Comparison of ENCODE assay signal across 29 mouse cellular contexts in the genomic region with DNA sequence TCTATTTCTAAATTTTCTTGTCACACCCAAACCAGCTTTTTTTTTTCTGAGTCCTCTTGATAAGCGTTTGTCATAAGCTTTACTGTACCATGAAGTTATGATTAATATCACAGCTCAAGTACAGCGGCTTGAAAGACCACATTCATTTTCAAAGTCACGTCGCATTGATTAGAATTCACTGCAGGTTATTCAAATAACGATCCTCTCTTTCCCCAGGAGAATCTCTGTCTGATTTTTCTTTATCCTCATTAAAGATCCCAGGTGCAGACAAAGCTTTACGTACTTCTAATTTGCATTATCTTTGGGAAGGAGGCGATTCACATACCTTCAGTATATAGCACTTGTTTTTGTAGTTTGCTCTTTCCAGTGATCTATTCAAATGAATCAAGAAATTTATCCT.
DNase-seq lines count a peak whose midpoint lies in the region; ATAC-seq and TF ChIP-seq lines count a peak whose summit lies in the region.
"Had no signal": no experiment of that assay in that cellular context is flagged by ENCODE, and none has a peak within 500 bp of the region (broad histone marks: within the 10 kb centered on the region; RNA-seq: fewer than 3 reads in every experiment).

No protein-coding gene starts in this region.

- H3K4me1 ChIP-seq in forebrain, embryonic 15.5 days = peaks cover 2% of the 10 kb centered on the region; the same call in 1 of the 2 replicates
- H3K4me1 ChIP-seq in forebrain, postnatal 0 days (ENCODE audit: insufficient read depth) = no peaks in the 10 kb centered on the region
- 0 out of 2 replicates have a peak, but pooled peaks cover 2% of the 10 kb centered on the region for H3K4me1 ChIP-seq in midbrain, embryonic 12.5 days
- H3K4me1 ChIP-seq in midbrain, embryonic 11.5 days (ENCODE audit: control insufficient read depth, insufficient read depth, low read length) = no peaks in the 10 kb centered on the region
- H3K4me1 ChIP-seq in midbrain, embryonic 15.5 days = peaks cover 4% of the 10 kb centered on the region; the same call in 1 of the 2 replicates
- 0 out of 2 replicates have a peak, but pooled peaks cover 2% of the 10 kb centered on the region for H3K4me1 ChIP-seq in neural tube, embryonic 15.5 days
- H3K4me1 ChIP-seq: embryonic facial prominence, embryonic 15.5 days; heart, embryonic 10.5 days; heart, embryonic 15.5 days; neural tube, embryonic 12.5 days had no signal

- no peak for ATAC-seq in forebrain, embryonic 15.5 days (replicated peaks)
- ATAC-seq in forebrain, postnatal 0 days = no peak
- no peak for ATAC-seq in midbrain, embryonic 12.5 days (ENCODE audit: low FRiP score, low read depth)
- ATAC-seq in midbrain, embryonic 11.5 days (ENCODE audit: low FRiP score) = no peak
- ATAC-seq in midbrain, embryonic 15.5 days (replicated peaks) = no peak
- ATAC-seq in neural tube, embryonic 15.5 days (ENCODE audit: low FRiP score) = no peak
- ATAC-seq: CD4-positive, CD25-positive, alpha-beta regulatory T cell, adult 4 months had no signal

- no peaks in the 10 kb centered on the region for H3K36me3 ChIP-seq in forebrain, embryonic 15.5 days
- H3K36me3 ChIP-seq in forebrain, postnatal 0 days (ENCODE audit: insufficient read depth) = no peaks in the 10 kb centered on the region
- H3K36me3 ChIP-seq in midbrain, embryonic 12.5 days = no peaks in the 10 kb centered on the region
- no peaks in the 10 kb centered on the region for H3K36me3 ChIP-seq in midbrain, embryonic 11.5 days (ENCODE audit: control insufficient read depth, insufficient read depth, low read length)
- H3K36me3 ChIP-seq in midbrain, embryonic 15.5 days (replicated peaks) = no peaks in the 10 kb centered on the region
- H3K36me3 ChIP-seq in neural tube, embryonic 15.5 days = no peaks in the 10 kb centered on the region
- H3K36me3 ChIP-seq: embryonic facial prominence, embryonic 10.5 days; embryonic facial prominence, embryonic 15.5 days; heart, embryonic 10.5 days; heart, embryonic 15.5 days; neural tube, embryonic 12.5 days had no signal

- H3K4me2 ChIP-seq in forebrain, embryonic 15.5 days (replicated peaks) = no peak overlapping the region
- no peak overlapping the region for H3K4me2 ChIP-seq in forebrain, postnatal 0 days (ENCODE audit: low read depth)
- no peak overlapping the region for H3K4me2 ChIP-seq in midbrain, embryonic 12.5 days (replicated peaks)
- no peak overlapping the region for H3K4me2 ChIP-seq in midbrain, embryonic 11.5 days
- H3K4me2 ChIP-seq in midbrain, embryonic 15.5 days = no peak overlapping the region
- H3K4me2 ChIP-seq in neural tube, embryonic 15.5 days = peak overlapping the region; percentile 17
- H3K4me2 ChIP-seq: embryonic facial prominence, embryonic 15.5 days; heart, embryonic 15.5 days; neural tube, embryonic 12.5 days had no signal

- TF ChIP-seq CTCF in forebrain, postnatal 0 days (IDR thresholded peaks at IDR 0.05; ENCODE audit: low read depth) = no peak

- H3K27me3 ChIP-seq in forebrain, embryonic 15.5 days = no peaks in the 10 kb centered on the region
- no peaks in the 10 kb centered on the region for H3K27me3 ChIP-seq in forebrain, postnatal 0 days (ENCODE audit: insufficient read depth, low read length)
- H3K27me3 ChIP-seq in midbrain, embryonic 12.5 days = no peaks in the 10 kb centered on the region
- no peaks in the 10 kb centered on the region for H3K27me3 ChIP-seq in midbrain, embryonic 11.5 days (ENCODE audit: control insufficient read depth, insufficient read depth, low read length)
- no peaks in the 10 kb centered on the region for H3K27me3 ChIP-seq in midbrain, embryonic 15.5 days (replicated peaks)
- H3K27me3 ChIP-seq in neural tube, embryonic 15.5 days (replicated peaks) = no peaks in the 10 kb centered on the region
- H3K27me3 ChIP-seq: embryonic facial prominence, embryonic 15.5 days; heart, embryonic 15.5 days; neural tube, embryonic 12.5 days had no signal

- no peak overlapping the region for H3K9ac ChIP-seq in forebrain, embryonic 15.5 days (replicated peaks)
- H3K9ac ChIP-seq in forebrain, postnatal 0 days = no peak overlapping the region
- H3K9ac ChIP-seq in midbrain, embryonic 12.5 days (replicated peaks) = no peak overlapping the region
- H3K9ac ChIP-seq in midbrain, embryonic 11.5 days (ENCODE audit: low read length) = no peak overlapping the region
- H3K9ac ChIP-seq in midbrain, embryonic 15.5 days = no peak overlapping the region
- no peak overlapping the region for H3K9ac ChIP-seq in neural tube, embryonic 15.5 days (replicated peaks)
- H3K9ac ChIP-seq: embryonic facial prominence, embryonic 15.5 days; heart, embryonic 15.5 days; liver, embryonic 14.5 days; neural tube, embryonic 12.5 days had no signal

- WGBS in forebrain, embryonic 15.5 days = 38% methylated on average over 7 of the region's 7 CpGs
- WGBS in forebrain, postnatal 0 days = 39% methylated on average over 7 of the region's 7 CpGs
- 61% methylated on average over 7 of the region's 7 CpGs for WGBS in midbrain, embryonic 12.5 days
- 73% methylated on average over 7 of the region's 7 CpGs for WGBS in midbrain, embryonic 11.5 days
- 32% methylated on average over 7 of the region's 7 CpGs for WGBS in midbrain, embryonic 15.5 days
- 32% methylated on average over 7 of the region's 7 CpGs for WGBS in neural tube, embryonic 15.5 days

- no peak for DNase-seq in forebrain, postnatal 0 days
- DNase-seq in midbrain, embryonic 11.5 days (ENCODE audit: low spot score, missing footprints) = no peak
- no peak for DNase-seq in adrenal gland, adult (ENCODE audit: inconsistent age in 2 of 2, low spot score in 1 of 2)
- DNase-seq: adrenal gland, postnatal 25 days; cerebellum, adult 18-20 months; cerebellum, postnatal 10 days; gastrocnemius, postnatal 25 days; heart, adult 11 months; kidney, adult 11 months; kidney, postnatal 14 days; layer of hippocampus, adult 9-11 months; liver; lung, adult 2 months; lung, postnatal 10 days; right cerebral cortex, adult 18-20 months; spleen, adult 18-20 months; thymus, postnatal 14 days had no signal

- H3K27ac ChIP-seq in forebrain, embryonic 15.5 days (replicated peaks) = 0 out of 2 replicates have a peak overlapping the region, but pooled peaks have one; percentile 29
- H3K27ac ChIP-seq in forebrain, postnatal 0 days (ENCODE audit: low read depth, low read length) = no peak overlapping the region
- peak overlapping the region; percentile 66; the same call in 1 of the 2 replicates for H3K27ac ChIP-seq in midbrain, embryonic 12.5 days (replicated peaks)
- no peak overlapping the region for H3K27ac ChIP-seq in midbrain, embryonic 11.5 days (ENCODE audit: low read depth, low read length)
- peak overlapping the region; percentile 52; the same call in 1 of the 2 replicates for H3K27ac ChIP-seq in midbrain, embryonic 15.5 days
- 0 out of 2 replicates have a peak overlapping the region, but pooled peaks have one; percentile 60 for H3K27ac ChIP-seq in neural tube, embryonic 15.5 days (replicated peaks)
- H3K27ac ChIP-seq: embryonic facial prominence, embryonic 10.5 days; embryonic facial prominence, embryonic 15.5 days; heart, embryonic 10.5 days; heart, embryonic 15.5 days; liver, embryonic 14.5 days; macrophage; neural tube, embryonic 12.5 days had no signal

- H3K9me3 ChIP-seq in forebrain, embryonic 15.5 days = no peaks in the 10 kb centered on the region
- H3K9me3 ChIP-seq in forebrain, postnatal 0 days (ENCODE audit: low read length) = no peaks in the 10 kb centered on the region
- no peaks in the 10 kb centered on the region for H3K9me3 ChIP-seq in midbrain, embryonic 12.5 days
- H3K9me3 ChIP-seq in midbrain, embryonic 11.5 days (ENCODE audit: control insufficient read depth, low read length) = no peaks in the 10 kb centered on the region
- no peaks in the 10 kb centered on the region for H3K9me3 ChIP-seq in midbrain, embryonic 15.5 days
- no peaks in the 10 kb centered on the region for H3K9me3 ChIP-seq in neural tube, embryonic 15.5 days (replicated peaks)
- H3K9me3 ChIP-seq: embryonic facial prominence, embryonic 10.5 days; embryonic facial prominence, embryonic 15.5 days; heart, embryonic 10.5 days; heart, embryonic 15.5 days; neural tube, embryonic 12.5 days had no signal

- no peak overlapping the region for H3K4me3 ChIP-seq in forebrain, embryonic 15.5 days
- no peak overlapping the region for H3K4me3 ChIP-seq in forebrain, postnatal 0 days (ENCODE audit: low read depth, low read length)
- no peak overlapping the region for H3K4me3 ChIP-seq in midbrain, embryonic 12.5 days
- no peak overlapping the region for H3K4me3 ChIP-seq in midbrain, embryonic 11.5 days (ENCODE audit: low read depth, low read length)
- H3K4me3 ChIP-seq in midbrain, embryonic 15.5 days = no peak overlapping the region
- no peak overlapping the region for H3K4me3 ChIP-seq in neural tube, embryonic 15.5 days (replicated peaks)
- H3K4me3 ChIP-seq: embryonic facial prominence, embryonic 10.5 days; embryonic facial prominence, embryonic 15.5 days; heart, embryonic 10.5 days; heart, embryonic 15.5 days; neural tube, embryonic 12.5 days had no signal

Comparison
In these comparisons a context has a peak if more than half of its experiments do, and no peak if none do; other contexts are left out.
1. H3K27ac ChIP-seq: peak in forebrain, embryonic 15.5 days (single experiment), midbrain, embryonic 12.5 days (single experiment), midbrain, embryonic 15.5 days (single experiment) and neural tube, embryonic 15.5 days (single experiment); none in forebrain, postnatal 0 days (single experiment) and midbrain, embryonic 11.5 days (single experiment).